Mouse (Mus musculus) cerebellum, adult 18-20 months (tissue): ENCODE results near the gene Mpp1.

Experiments
- DNase-seq, 2 experiments: peaks; one replicate each; pipeline ENCODE4 v3.0.0; 2021

Mpp1 gene

GRCm38 (mm10) chrX:75083982-75084773 lies 46.6 kb downstream of the Mpp1 start:
- peak; percentile 27 to 44 for DNase-seq

- DNase-seq = peak in 1 of 2 experiments; percentile 7
These were observed 48.5 kb downstream of the Mpp1 start for GRCm38 (mm10) chrX:75082351-75082750.
